Mouse (Mus musculus) lung, postnatal 0 days (tissue): Measurements from ENCODE around the gene Plekhm3.

ENCODE experiments used
- CTCF ChIP-seq: IDR thresholded peaks from 2 replicates; pipeline ENCODE4 v1.5.1; 2016; ENCODE audit warnings: antibody characterized with exemption, mild to moderate bottlenecking
- EP300 ChIP-seq: IDR thresholded peaks from 2 replicates; pipeline ENCODE4 v1.6.1; 2016; ENCODE audit warnings: antibody characterized with exemption, mild to moderate bottlenecking, control low read depth

GRCm38 (mm10) chr1:64927437-64928274 is 29.0 kb downstream of the Plekhm3 start:
- TF ChIP-seq CTCF, result no peak
- no peak for TF ChIP-seq EP300
